Mouse (Mus musculus) lung, postnatal 0 days (tissue): Measurements from ENCODE around the gene C730034F03Rik.

Experiments used
- CTCF ChIP-seq: IDR thresholded peaks from 2 replicates; pipeline ENCODE4 v1.5.1; 2016; ENCODE audit warnings: antibody characterized with exemption, mild to moderate bottlenecking
- EP300 ChIP-seq: IDR thresholded peaks from 2 replicates; pipeline ENCODE4 v1.6.1; 2016; ENCODE audit warnings: antibody characterized with exemption, mild to moderate bottlenecking, control low read depth

DNA sequence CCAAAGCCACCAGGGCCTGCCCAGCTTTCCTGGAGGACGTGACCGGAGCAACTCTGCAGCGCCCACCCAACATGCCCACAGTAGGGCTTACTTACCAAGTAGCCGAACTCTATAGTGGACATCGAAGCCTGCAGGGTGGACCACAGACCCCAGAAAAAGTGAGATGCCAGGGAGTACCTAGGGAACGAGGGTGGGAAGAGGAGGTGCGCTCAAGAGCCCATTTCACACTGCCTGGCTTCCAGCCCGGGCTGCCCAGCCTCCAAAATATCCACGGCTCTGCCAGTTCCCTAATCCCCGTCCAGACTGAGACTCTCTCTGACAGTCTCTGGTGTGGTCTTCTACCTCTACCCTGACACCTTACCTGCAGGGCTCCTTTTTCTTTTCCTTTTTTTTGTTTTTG is 2.7 kb upstream of the C730034F03Rik start:
- no peak for TF ChIP-seq CTCF
- TF ChIP-seq EP300, result no peak
